Mouse (Mus musculus) adrenal gland, postnatal 4 days (tissue): ENCODE results near the gene Tbx1. TPM values are rescaled to one million over a fixed set of nuclear protein-coding genes. Genes with fewer than 3 reads are reported as not detected.
"Not testable (repeated sequence)": the region's sequence is repeated elsewhere in the genome, so short reads cannot be mapped to it uniquely, and the experiment has no call there.

Experiments
- DNase-seq, 2 experiments: peaks; one replicate each; pipeline ENCODE4 v3.0.0; 2021 to 2022; ENCODE audit warnings: low spot score in 2 of 2, mixed read lengths in 2 of 2
- total RNA-seq, 2 experiments: library from RNA; stranded (reverse); gene quantifications; 2 replicates each; pipeline ENCODE4 v1.2.3; 2021

Tbx1 gene
- total RNA-seq, 2 experiments from 2014 or later, result 0.59 to 1.0 TPM

DNA sequence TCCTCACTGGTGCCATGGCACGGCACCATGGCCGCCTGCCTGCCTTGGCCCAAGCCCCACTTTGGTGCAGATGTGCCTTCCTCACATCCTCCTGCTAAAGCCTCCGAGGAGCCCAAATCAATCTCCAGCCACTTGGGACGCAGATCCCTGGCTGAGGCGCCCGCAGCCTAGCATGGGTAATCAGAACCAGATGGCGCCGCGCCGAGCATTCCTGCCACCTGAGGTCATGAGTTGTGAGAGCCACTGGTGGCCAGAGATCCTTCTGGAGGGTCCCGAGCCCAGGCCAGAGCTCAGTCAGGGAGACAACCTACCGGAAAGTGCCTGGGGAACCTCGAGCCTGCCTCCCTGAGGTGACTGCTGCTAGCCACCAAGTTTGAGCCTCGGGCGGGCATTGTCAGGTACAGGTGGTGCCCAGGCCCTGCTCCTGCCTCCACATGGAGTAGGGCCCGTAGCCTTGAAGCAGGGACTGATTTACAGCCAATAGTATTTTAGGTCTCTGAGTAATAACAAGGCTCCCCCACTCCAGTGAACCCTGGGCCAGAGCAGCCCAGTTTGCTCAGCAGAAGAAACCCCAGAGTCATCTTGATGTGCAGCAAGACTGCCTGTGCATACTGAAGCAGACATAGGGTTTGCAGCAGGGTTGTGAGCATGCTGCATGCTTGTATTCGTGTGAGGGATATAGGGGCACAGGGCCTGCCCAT is 35.1 kb downstream of the Tbx1 start:
- no peak for DNase-seq

DNA sequence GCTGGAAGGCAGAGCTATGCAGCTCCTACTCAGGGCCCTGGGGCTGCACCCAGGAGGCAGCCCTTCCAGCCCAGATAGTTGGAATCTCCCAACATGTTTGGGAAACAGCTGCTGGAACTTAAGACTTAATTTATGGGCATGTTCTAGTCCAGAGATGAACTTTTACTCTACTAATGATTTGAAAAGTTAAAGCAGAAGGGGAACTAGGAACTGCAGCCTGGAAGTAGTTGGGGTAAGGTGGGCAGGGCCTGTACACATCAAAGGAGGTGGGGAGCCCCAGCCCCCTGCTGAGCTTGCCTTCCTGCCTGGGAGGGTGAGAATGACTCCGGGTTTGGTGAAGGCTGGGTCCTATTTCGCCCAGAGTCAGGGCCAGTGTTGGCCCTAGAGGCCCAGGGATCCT is 35.8 kb downstream of the Tbx1 start:
- DNase-seq, result no peak

DNA sequence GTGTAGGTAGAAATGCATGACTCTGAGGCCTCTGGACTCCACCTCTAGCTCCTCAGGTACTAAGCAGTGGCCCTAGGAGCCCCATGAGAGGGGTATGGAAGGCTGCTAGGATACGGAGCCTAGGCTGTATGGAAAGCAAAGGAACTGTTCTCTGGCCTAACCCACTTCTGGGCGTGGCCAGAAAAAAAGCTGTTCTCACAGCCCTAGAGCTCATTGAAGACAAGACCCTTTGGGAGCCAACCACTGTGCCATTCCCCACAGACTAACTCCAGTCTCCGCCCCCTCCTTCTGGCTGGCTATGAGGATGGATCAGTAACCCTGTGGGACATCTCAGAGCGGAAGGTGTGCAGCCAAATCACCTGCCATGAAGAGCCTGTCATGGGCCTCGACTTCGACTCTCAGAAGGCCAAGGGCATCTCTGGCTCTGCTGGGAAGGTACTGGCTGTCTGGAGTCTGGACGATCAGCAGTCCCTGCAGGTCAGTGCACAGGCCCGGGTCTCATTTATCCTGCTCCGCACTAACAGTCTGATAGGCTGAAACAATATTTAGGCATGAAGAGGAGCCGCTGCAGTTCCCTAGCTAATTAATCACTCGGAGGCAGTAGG is 38.3 kb downstream of the Tbx1 start:
- DNase-seq, result no peak

DNA sequence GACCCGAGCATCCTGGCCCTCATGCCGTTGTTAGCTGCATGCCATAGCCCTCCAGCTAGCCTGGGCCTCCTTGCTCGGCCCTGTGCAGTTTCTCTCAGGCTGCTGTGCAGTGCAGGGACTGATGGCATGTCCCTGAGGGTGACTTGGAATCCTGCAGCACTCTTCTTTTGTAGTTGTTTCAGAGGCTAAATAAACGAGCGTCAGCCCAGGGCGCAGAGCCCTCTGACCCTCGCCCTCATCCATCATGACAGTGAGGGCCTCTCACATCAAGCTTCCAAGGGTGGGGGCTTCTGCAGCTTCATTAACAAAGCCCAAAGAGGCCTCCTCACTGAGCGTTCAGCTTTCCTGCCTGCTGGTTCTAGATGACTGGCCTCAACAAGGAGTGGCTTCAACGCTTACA is 38.9 kb downstream of the Tbx1 start:
- DNase-seq, result no peak

DNA sequence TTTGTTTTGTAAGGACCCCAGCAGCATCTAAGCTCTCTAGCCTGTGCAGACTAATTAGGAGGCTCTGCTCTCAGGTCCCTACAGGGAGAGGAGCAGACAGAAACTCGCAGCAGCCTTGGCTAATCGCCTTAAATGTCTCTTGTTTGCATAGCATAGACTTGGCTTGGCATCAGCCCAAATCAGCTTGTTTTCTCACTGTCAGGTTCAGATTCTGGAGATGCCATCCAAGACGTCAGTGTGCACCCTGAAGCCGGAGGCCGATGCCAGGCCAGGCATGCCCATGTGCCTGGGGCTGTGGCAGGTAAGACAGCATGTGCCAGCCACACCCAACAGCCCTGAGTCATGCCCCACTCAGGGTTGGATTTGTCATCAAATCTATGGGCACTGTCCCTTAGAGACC is 42.6 kb downstream of the Tbx1 start:
- no peak for DNase-seq

DNA sequence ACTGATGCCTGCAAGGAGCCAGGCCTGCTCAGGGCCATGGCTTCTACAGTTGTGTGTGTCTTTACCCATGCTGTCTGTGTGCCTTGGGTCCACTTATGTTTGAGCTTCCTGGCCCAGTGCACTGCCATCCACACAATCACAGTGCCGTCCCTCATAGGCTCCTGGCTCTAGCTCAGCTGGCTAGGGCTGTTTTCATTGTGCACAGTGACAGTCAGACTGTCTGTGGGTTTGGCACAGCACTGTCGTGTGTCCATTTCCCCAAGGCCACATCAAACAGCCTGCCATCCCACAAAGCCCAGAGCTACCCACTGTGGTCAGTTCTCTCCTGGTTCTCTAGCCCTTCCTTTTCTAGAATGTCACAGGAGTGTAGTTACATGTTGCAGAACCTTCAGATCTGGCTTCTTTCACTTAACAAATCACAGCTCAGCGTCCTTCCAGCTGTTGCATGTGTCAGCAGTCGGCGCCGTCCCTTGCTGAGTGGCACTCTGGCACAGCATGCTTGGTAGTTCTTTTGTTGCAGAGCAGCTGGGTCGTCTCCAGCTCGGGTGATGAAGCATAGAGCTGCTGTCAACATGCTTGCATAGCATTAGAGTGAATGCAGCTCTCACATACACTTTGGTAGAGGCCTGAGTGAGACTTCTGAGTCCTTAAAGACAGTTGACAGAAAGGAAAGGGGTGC is 47.2 kb downstream of the Tbx1 start:
- DNase-seq, result no peak

DNA sequence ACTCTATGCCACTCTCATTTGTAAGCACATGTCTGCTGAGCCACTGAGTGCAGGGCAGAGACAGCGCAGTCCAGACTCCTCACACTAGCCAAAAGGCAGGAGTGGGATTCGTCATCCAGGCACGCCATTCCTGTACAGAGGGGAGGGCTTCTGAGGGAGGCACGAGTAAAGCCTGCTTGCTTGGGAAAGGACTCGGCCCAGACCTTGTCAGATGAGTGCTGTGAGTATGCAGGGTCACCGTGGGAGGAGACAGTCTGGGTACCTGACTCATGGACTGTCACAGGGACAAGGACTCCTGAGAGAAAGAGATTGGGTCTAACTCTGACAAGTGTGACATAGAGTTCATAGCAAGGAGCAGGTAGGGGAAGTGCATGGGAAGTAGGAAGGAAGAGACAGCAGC is 51.2 kb downstream of the Tbx1 start:
- DNase-seq, result no peak

DNA sequence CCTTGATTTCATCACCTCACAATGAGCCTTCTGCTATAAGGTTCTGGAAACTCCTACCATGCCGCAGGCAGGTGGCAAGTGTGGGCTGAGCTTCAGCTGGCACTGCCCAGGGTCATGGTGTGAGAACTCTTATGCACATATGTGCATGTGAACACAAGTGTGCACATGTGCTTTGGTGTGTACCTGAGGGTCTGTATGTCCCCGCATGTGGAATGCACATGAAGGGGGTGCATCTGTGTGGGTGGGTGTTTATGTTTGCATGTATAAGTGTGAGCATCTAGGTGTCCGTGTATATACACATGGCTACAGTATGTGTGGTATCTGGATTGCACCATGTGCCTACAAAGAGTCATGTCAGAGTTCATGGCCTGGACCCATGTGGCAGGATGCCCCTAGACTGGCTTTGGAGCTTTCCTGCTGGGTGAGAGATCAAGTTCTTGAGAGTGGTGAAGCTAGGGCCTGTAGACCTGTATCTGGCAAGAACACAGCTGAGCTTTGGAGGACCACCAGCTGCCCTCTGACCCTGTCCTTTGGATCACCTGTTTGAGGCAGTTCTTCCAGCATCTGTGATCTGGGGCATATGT is 53.0 kb downstream of the Tbx1 start:
- DNase-seq, result no peak

DNA sequence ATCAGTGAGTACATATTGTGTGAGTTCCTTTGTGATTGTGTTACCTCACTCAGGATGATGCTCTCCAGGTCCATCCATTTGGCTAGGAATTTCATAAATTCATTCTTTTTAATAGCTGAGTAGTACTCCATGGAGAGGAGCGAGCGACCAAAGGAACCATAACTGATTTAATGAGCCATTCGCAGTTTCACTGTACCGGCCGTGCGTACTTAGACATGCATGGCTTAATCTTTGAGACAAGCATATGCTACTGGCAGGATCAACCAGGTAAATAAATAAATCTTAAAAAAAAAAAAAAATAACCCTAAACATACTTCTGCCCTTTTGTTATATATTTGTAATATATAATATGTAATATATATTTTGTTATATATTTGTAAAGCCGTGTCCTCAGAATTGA is 57.4 kb downstream of the Tbx1 start:
- DNase-seq, result not testable (repeated sequence)

Other genes with a start within 250 kb of the Tbx1 start
- 10 to 100 TPM; 42.3 to 45.5 TPM for gene Tango2, start 242.6 kb downstream of the Tbx1 start, total RNA-seq
- gene Arvcf, start 242.5 kb downstream of the Tbx1 start, total RNA-seq, result 10 to 100 TPM; 56.9 to 59.4 TPM
- 10 to 100 TPM; 60.2 to 67.6 TPM for gene Txnrd2, start 164.3 kb downstream of the Tbx1 start, total RNA-seq
- 100 to 1,000 TPM in 1 of 2 experiments, 10 to 100 TPM in 1; 99.0 to 129 TPM for gene Comt, start 163.8 kb downstream of the Tbx1 start, total RNA-seq
- gene Gnb1l, start 92.0 kb downstream of the Tbx1 start, total RNA-seq, result 1 to 10 TPM; 5.6 to 9.2 TPM
- 10 to 100 TPM in 1 of 2 experiments, 1 to 10 TPM in 1; 9.5 to 11.0 TPM for gene Rtl10, start 91.8 kb downstream of the Tbx1 start, total RNA-seq
- gene Gp1bb, start 31.7 kb upstream of the Tbx1 start, total RNA-seq, result 1 to 10 TPM in 1 of 2 experiments, under 1 TPM in 1; 0.39 to 1.1 TPM
- 10 to 100 TPM in 1 of 2 experiments, 1 to 10 TPM in 1; 7.3 to 10.7 TPM for gene Gm49601, start 35.8 kb upstream of the Tbx1 start, total RNA-seq
- 10 to 100 TPM; 18.9 to 28.7 TPM for gene Sept5, start 39.3 kb upstream of the Tbx1 start, total RNA-seq
- gene Cldn5, start 186.2 kb upstream of the Tbx1 start, total RNA-seq, result 10 to 100 TPM; 66.2 to 68.0 TPM
- gene Ufd1, start 221.1 kb upstream of the Tbx1 start, total RNA-seq, result 100 to 1,000 TPM; 120 to 130 TPM
- 10 to 100 TPM; 18.0 to 19.7 TPM for gene Cdc45, start 221.3 kb upstream of the Tbx1 start, total RNA-seq
- 10 to 100 TPM; 23.8 to 27.5 TPM for gene 2510002D24Rik, start 245.9 kb upstream of the Tbx1 start, total RNA-seq
- gene Gm28539, start 245.9 kb upstream of the Tbx1 start, total RNA-seq, result 10 to 100 TPM in 1 of 2 experiments, 1 to 10 TPM in 1; 6.5 to 10.2 TPM